In genomic region chr10:81177491-81177925, GRCm38 (mm10) we compare ENCODE assay signal across 9 mouse cellular contexts. TPM values are rescaled to one million over a fixed set of nuclear protein-coding genes. Genes with fewer than 3 reads are reported as not detected.
DNase-seq lines count a peak whose midpoint lies in the region; ATAC-seq and TF ChIP-seq lines count a peak whose summit lies in the region.
"Had no signal": no experiment of that assay in that cellular context is flagged by ENCODE, and none has a peak within 500 bp of the region (broad histone marks: within the 10 kb centered on the region; RNA-seq: fewer than 3 reads in every experiment).

No protein-coding gene starts in this region.

- peak; percentile 66 for DNase-seq in gastrocnemius, adult 2 months
- no peak for DNase-seq in gastrocnemius, adult 8-10 months (ENCODE audit: low spot score in 2 of 2)
- DNase-seq in CD4-positive helper T cell, adult 2 months (ENCODE audit: low read depth, low spot score): peak; percentile 51
- peak; percentile 30 for DNase-seq in hindbrain, postnatal 0 days (ENCODE audit: low spot score)
- DNase-seq in frontal cortex, postnatal 14 days (ENCODE audit: low spot score in 2 of 2): no peak
- no peak for DNase-seq in right cerebral cortex, postnatal 14 days

- peaks cover 53% of the 10 kb centered on the region for H3K36me3 ChIP-seq in embryonic facial prominence, embryonic 13.5 days
- H3K36me3 ChIP-seq in hindbrain, postnatal 0 days (ENCODE audit: insufficient read depth, low read length): peaks cover 49% of the 10 kb centered on the region
- peaks cover 50% of the 10 kb centered on the region for H3K36me3 ChIP-seq in liver, embryonic 16.5 days (ENCODE audit: control insufficient read depth, insufficient read depth)

- intact Hi-C loops in gastrocnemius, adult 2 months (cut with DNase I): loop anchor here (5.0 to 10.0 kb wide), 3 partner anchors 45 to 275 kb away; partner anchors contain the start of gene Timm13

- H3K4me1 ChIP-seq in embryonic facial prominence, embryonic 13.5 days: peaks cover 68% of the 10 kb centered on the region
- peaks cover 4% of the 10 kb centered on the region; the same call in 1 of the 2 replicates for H3K4me1 ChIP-seq in hindbrain, postnatal 0 days (ENCODE audit: insufficient read depth, low read length)
- H3K4me1 ChIP-seq in liver, embryonic 16.5 days (ENCODE audit: control insufficient read depth, low read depth, low read length): peaks cover 49% of the 10 kb centered on the region

- no peak for ATAC-seq in embryonic facial prominence, embryonic 13.5 days (ENCODE audit: insufficient number of reproducible peaks, insufficient read depth, low FRiP score, low TSS enrichment, low read depth)
- ATAC-seq in hindbrain, postnatal 0 days: no peak
- ATAC-seq in liver, embryonic 16.5 days (ENCODE audit: low read depth): no peak

- no peaks in the 10 kb centered on the region for H3K27me3 ChIP-seq in embryonic facial prominence, embryonic 13.5 days
- no peaks in the 10 kb centered on the region for H3K27me3 ChIP-seq in hindbrain, postnatal 0 days (ENCODE audit: insufficient read depth, low read length)
- H3K27me3 ChIP-seq in liver, embryonic 16.5 days (ENCODE audit: control insufficient read depth, insufficient read depth, low read depth, low read length): no peaks in the 10 kb centered on the region

- H3K4me3 ChIP-seq in gastrocnemius, adult 2 months: peak overlapping the region; percentile 91
- peak overlapping the region; percentile 96 for H3K4me3 ChIP-seq in embryonic facial prominence, embryonic 13.5 days
- H3K4me3 ChIP-seq in hindbrain, postnatal 0 days (ENCODE audit: low read length): peak overlapping the region; percentile 93
- H3K4me3 ChIP-seq in liver, embryonic 16.5 days (ENCODE audit: low read depth, low read length): peak overlapping the region; percentile 85

- no peaks in the 10 kb centered on the region for H3K9me3 ChIP-seq in embryonic facial prominence, embryonic 13.5 days
- no peaks in the 10 kb centered on the region for H3K9me3 ChIP-seq in hindbrain, postnatal 0 days (ENCODE audit: low read length)
- no peaks in the 10 kb centered on the region for H3K9me3 ChIP-seq in liver, embryonic 16.5 days (replicated peaks; ENCODE audit: control insufficient read depth, low read length)

- peak overlapping the region; percentile 91 for H3K27ac ChIP-seq in gastrocnemius, adult 2 months
- H3K27ac ChIP-seq in embryonic facial prominence, embryonic 13.5 days: peak overlapping the region; percentile 92
- peak overlapping the region; percentile 96 for H3K27ac ChIP-seq in hindbrain, postnatal 0 days
- H3K27ac ChIP-seq in liver, embryonic 16.5 days (ENCODE audit: low read length): peak overlapping the region; percentile 79

- no peak for TF ChIP-seq CTCF in gastrocnemius, adult 2 months (IDR thresholded peaks at IDR 0.05)
- TF ChIP-seq CTCF in hindbrain, postnatal 0 days (IDR thresholded peaks at IDR 0.05; ENCODE audit: low read depth): no peak

- peak overlapping the region; percentile 99 for H3K9ac ChIP-seq in embryonic facial prominence, embryonic 13.5 days
- H3K9ac ChIP-seq in hindbrain, postnatal 0 days (replicated peaks; ENCODE audit: low read length): peak overlapping the region; percentile 91
- H3K9ac ChIP-seq in liver, embryonic 16.5 days (ENCODE audit: low read depth, low read length): peak overlapping the region; percentile 96

- 16% methylated on average over 16 of the region's 16 CpGs for WGBS in embryonic facial prominence, embryonic 13.5 days
- WGBS in hindbrain, postnatal 0 days: 8% methylated on average over 16 of the region's 16 CpGs
- WGBS in liver, embryonic 16.5 days (ENCODE audit: insufficient replicate concordance): 4% methylated on average over 16 of the region's 16 CpGs

- peak overlapping the region; percentile 96 for H3K4me2 ChIP-seq in embryonic facial prominence, embryonic 13.5 days
- H3K4me2 ChIP-seq in hindbrain, postnatal 0 days (ENCODE audit: low read depth, low read length): peak overlapping the region; percentile 83
- H3K4me2 ChIP-seq in liver, embryonic 16.5 days (ENCODE audit: low read depth, low read length): peak overlapping the region; percentile 80

RNA-seq across cellular contexts. Expression of gene Eef2, which starts 1.1 kb away (rescaled TPM):
- 1,000 to 10,000 TPM; 1,128 to 1,335 TPM for total RNA-seq in gastrocnemius, adult 2 months (2021)
- 1,000 to 10,000 TPM; 1,293 to 1,550 (median 1,345) TPM for total RNA-seq in gastrocnemius, adult 8-10 months (2022)
- polyA plus RNA-seq in embryonic facial prominence, embryonic 13.5 days (2015; fragmentation: Nextera tagmentation; extraction: Ambion mirVana): 622 and 633 TPM in 2 replicates
- 2,095 and 2,196 TPM in 2 replicates for total RNA-seq in hindbrain, postnatal 0 days (2014; rRNA removed)
- 422 and 434 TPM in 2 replicates for polyA plus RNA-seq in hindbrain, postnatal 0 days (2015; fragmentation: Nextera tagmentation; extraction: Ambion mirVana)
- 266 and 282 TPM in 2 replicates for polyA plus RNA-seq in liver, embryonic 16.5 days (2015; fragmentation: Nextera tagmentation; extraction: Ambion mirVana)

RNA-seq across cellular contexts. Expression of gene Dapk3, which starts 5.3 kb away (rescaled TPM):
- 10 to 100 TPM; 22.1 to 24.9 TPM for total RNA-seq in gastrocnemius, adult 2 months (2021)
- 10 to 100 TPM; 25.2 to 31.5 (median 27.3) TPM for total RNA-seq in gastrocnemius, adult 8-10 months (2022)
- 57.1 and 60.1 TPM in 2 replicates for polyA plus RNA-seq in embryonic facial prominence, embryonic 13.5 days (2015; fragmentation: Nextera tagmentation; extraction: Ambion mirVana)
- 69.7 and 80.9 TPM in 2 replicates for total RNA-seq in hindbrain, postnatal 0 days (2014; rRNA removed)
- 52.3 and 56.1 TPM in 2 replicates for polyA plus RNA-seq in hindbrain, postnatal 0 days (2015; fragmentation: Nextera tagmentation; extraction: Ambion mirVana)
- 11.0 and 12.2 TPM in 2 replicates for polyA plus RNA-seq in liver, embryonic 16.5 days (2015; fragmentation: Nextera tagmentation; extraction: Ambion mirVana)

RNA-seq across cellular contexts. Expression of gene 4930442H23Rik, which starts 6.1 kb away (rescaled TPM):
- total RNA-seq in gastrocnemius, adult 2 months (2021): not detected
- total RNA-seq in gastrocnemius, adult 8-10 months (2022): not detected
- not detected in 2 replicates for polyA plus RNA-seq in embryonic facial prominence, embryonic 13.5 days (2015; fragmentation: Nextera tagmentation; extraction: Ambion mirVana)
- not detected in 2 replicates for total RNA-seq in hindbrain, postnatal 0 days (2014; rRNA removed)
- 0.26 TPM in 1 of 2 replicates, not detected in the other for polyA plus RNA-seq in hindbrain, postnatal 0 days (2015; fragmentation: Nextera tagmentation; extraction: Ambion mirVana)
- not detected in 2 replicates for polyA plus RNA-seq in liver, embryonic 16.5 days (2015; fragmentation: Nextera tagmentation; extraction: Ambion mirVana)
- total RNA-seq: left cerebral cortex, postnatal 25 days had no signal

RNA-seq across cellular contexts. Expression of gene Pias4, which starts 9.8 kb away (rescaled TPM):
- 10 to 100 TPM; 15.7 to 16.2 TPM for total RNA-seq in gastrocnemius, adult 2 months (2021)
- total RNA-seq in gastrocnemius, adult 8-10 months (2022): 10 to 100 TPM; 14.0 to 19.0 (median 16.2) TPM
- 58.1 and 60.9 TPM in 2 replicates for polyA plus RNA-seq in embryonic facial prominence, embryonic 13.5 days (2015; fragmentation: Nextera tagmentation; extraction: Ambion mirVana)
- 33.9 and 46.4 TPM in 2 replicates for total RNA-seq in hindbrain, postnatal 0 days (2014; rRNA removed)
- 32.0 and 33.7 TPM in 2 replicates for polyA plus RNA-seq in hindbrain, postnatal 0 days (2015; fragmentation: Nextera tagmentation; extraction: Ambion mirVana)
- polyA plus RNA-seq in liver, embryonic 16.5 days (2015; fragmentation: Nextera tagmentation; extraction: Ambion mirVana): 21.8 and 22.1 TPM in 2 replicates

RNA-seq across cellular contexts. Expression of gene Nmrk2, which starts 24.3 kb away (rescaled TPM):
- 10 to 100 TPM; 59.7 to 72.8 TPM for total RNA-seq in gastrocnemius, adult 2 months (2021)
- 100 to 1,000 TPM in 1 of 4 experiments, 10 to 100 TPM in 3; 15.3 to 106 (median 44.7) TPM for total RNA-seq in gastrocnemius, adult 8-10 months (2022)
- not detected in 2 replicates for polyA plus RNA-seq in embryonic facial prominence, embryonic 13.5 days (2015; fragmentation: Nextera tagmentation; extraction: Ambion mirVana)
- total RNA-seq in hindbrain, postnatal 0 days (2014; rRNA removed): 0.31 and 0.58 TPM in 2 replicates
- polyA plus RNA-seq in hindbrain, postnatal 0 days (2015; fragmentation: Nextera tagmentation; extraction: Ambion mirVana): 0.15 and 0.25 TPM in 2 replicates
- polyA plus RNA-seq in liver, embryonic 16.5 days (2015; fragmentation: Nextera tagmentation; extraction: Ambion mirVana): 0.05 TPM in 1 of 2 replicates, not detected in the other

Comparison
In these comparisons a context has a peak if more than half of its experiments do, and no peak if none do; other contexts are left out.
1. DNase-seq: peak in gastrocnemius, adult 2 months (single experiment), CD4-positive helper T cell, adult 2 months (single experiment) and hindbrain, postnatal 0 days (single experiment); none in gastrocnemius, adult 8-10 months (0 of 2), frontal cortex, postnatal 14 days (0 of 2) and right cerebral cortex, postnatal 14 days (single experiment).
2. Peak in every context shown above with its lines, with median percentiles within 50 percentile points of each other: H3K27ac ChIP-seq, H3K4me3 ChIP-seq, H3K4me2 ChIP-seq and H3K9ac ChIP-seq.